8 mouse cellular contexts compared by ENCODE assay signal in the genomic region with DNA sequence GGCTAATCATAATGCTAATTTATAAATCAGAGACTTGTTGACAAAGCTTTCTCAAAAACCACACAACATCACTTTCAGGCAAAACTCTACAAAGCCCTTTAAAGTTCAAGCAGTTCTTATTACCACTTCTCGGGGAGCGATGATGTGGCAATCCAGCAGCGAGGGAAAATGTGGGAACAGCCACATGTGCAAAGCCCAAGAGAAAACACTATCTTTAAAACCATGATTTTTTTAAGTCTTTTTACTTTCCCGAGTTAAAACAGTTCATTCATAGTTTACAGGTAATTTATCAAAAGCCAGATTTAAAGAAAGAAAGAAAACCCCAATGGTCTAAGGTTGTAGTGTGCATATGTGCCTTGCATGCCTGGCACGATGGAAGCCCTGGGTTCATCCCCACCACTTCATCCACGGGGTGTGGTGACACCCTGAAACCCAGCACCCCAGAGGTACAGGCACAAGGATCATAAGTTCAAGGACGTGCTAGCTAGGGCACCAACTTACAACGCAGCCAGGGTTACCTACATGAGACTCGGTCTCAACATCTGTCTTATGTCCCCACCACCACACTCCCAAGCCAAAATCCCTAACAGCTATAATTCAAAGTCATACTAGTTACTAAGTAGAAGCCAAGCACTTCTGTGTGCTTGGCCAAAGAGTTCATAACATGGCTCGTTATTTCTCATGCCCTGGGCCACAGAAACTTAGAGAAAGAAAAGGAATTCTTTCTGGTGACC. TPM values are rescaled to one million over a fixed set of nuclear protein-coding genes. Genes with fewer than 3 reads are reported as not detected.
DNase-seq lines count a peak whose midpoint lies in the region; ATAC-seq and TF ChIP-seq lines count a peak whose summit lies in the region.

No protein-coding gene starts in this region.

- ATAC-seq in kidney, embryonic 16.5 days (ENCODE audit: low FRiP score, low TSS enrichment): no peak
- ATAC-seq in lung, embryonic 16.5 days (ENCODE audit: low read depth): no peak

- H3K27ac ChIP-seq in kidney, embryonic 16.5 days (ENCODE audit: low read length): peak overlapping the region; percentile 92
- H3K27ac ChIP-seq in lung, embryonic 16.5 days (ENCODE audit: low read length): peak overlapping the region; percentile 93

- H3K9me3 ChIP-seq in kidney, embryonic 16.5 days (ENCODE audit: low read length): no peaks in the 10 kb centered on the region
- H3K9me3 ChIP-seq in lung, embryonic 16.5 days (ENCODE audit: control insufficient read depth, low read length): no peaks in the 10 kb centered on the region

- peak overlapping the region; percentile 96 for H3K4me3 ChIP-seq in kidney, embryonic 16.5 days (ENCODE audit: low read length)
- H3K4me3 ChIP-seq in lung, embryonic 16.5 days (ENCODE audit: low read length): peak overlapping the region; percentile 91

- H3K36me3 ChIP-seq in kidney, embryonic 16.5 days (ENCODE audit: insufficient read depth, low read length): peaks cover 31% of the 10 kb centered on the region
- peaks cover 26% of the 10 kb centered on the region for H3K36me3 ChIP-seq in lung, embryonic 16.5 days (ENCODE audit: control insufficient read depth, insufficient read depth, low read length)

- 7% methylated on average over 10 of the region's 10 CpGs for WGBS in kidney, embryonic 16.5 days
- 6% methylated on average over 10 of the region's 10 CpGs for WGBS in lung, embryonic 16.5 days

- no peak for TF ChIP-seq CTCF in brain, embryonic 14.5 days (IDR thresholded peaks at IDR 0.05; ENCODE audit: borderline replicate concordance, extremely low read depth, insufficient read depth, insufficient read length)

- H3K27me3 ChIP-seq in kidney, embryonic 16.5 days (ENCODE audit: insufficient read depth, low read length): no peaks in the 10 kb centered on the region
- H3K27me3 ChIP-seq in lung, embryonic 16.5 days (ENCODE audit: control insufficient read depth, insufficient read depth, low read depth, low read length): no peaks in the 10 kb centered on the region

- intact Hi-C loops in heart, postnatal 10 days (cut with DNase I): loop anchor here (1.0 kb wide), 1 partner anchor 43 kb away; the partner anchor contains the start of gene Riok1

- peaks cover 14% of the 10 kb centered on the region for H3K4me1 ChIP-seq in kidney, embryonic 16.5 days (ENCODE audit: insufficient read depth, low read length)
- H3K4me1 ChIP-seq in lung, embryonic 16.5 days (replicated peaks; ENCODE audit: control insufficient read depth, insufficient read depth, low read length): peaks cover 2% of the 10 kb centered on the region; the same call in 1 of the 2 replicates

- H3K4me2 ChIP-seq in kidney, embryonic 16.5 days (replicated peaks; ENCODE audit: low read depth, low read length): peak overlapping the region; percentile 87
- H3K4me2 ChIP-seq in lung, embryonic 16.5 days (ENCODE audit: low read depth, low read length): peak overlapping the region; percentile 70

- no peak for DNase-seq in kidney, postnatal 36 days
- peak; percentile 12 for DNase-seq in brain, embryonic 14.5 days (ENCODE audit: low read depth)
- peak; percentile 10 to 21 for DNase-seq in heart, postnatal 10 days
- DNase-seq in urinary bladder, adult 18-20 months (ENCODE audit: low spot score in 2 of 2): no peak
- no peak for DNase-seq in layer of hippocampus, postnatal 25 days (ENCODE audit: extremely low spot score in 1 of 2, low spot score in 1 of 2)
- DNase-seq in kidney, postnatal 10 days: no peak

- peak overlapping the region; percentile 97 for H3K9ac ChIP-seq in kidney, embryonic 16.5 days (replicated peaks; ENCODE audit: low read length)
- peak overlapping the region; percentile 98 for H3K9ac ChIP-seq in lung, embryonic 16.5 days (ENCODE audit: low read length)

- no peak for TF ChIP-seq POLR2A in brain, embryonic 14.5 days (IDR thresholded peaks at IDR 0.05; ENCODE audit: borderline replicate concordance, extremely low read depth, insufficient read depth, insufficient read length, poor library complexity, severe bottlenecking)

RNA-seq across cellular contexts. Expression of gene Ssr1, which starts 1.2 kb away (rescaled TPM):
- 130 and 138 TPM in 2 replicates for polyA plus RNA-seq in kidney, embryonic 16.5 days (2015; fragmentation: Nextera tagmentation; extraction: Ambion mirVana)
- 16.7 and 23.9 TPM in 2 replicates for polyA plus RNA-seq in brain, embryonic 14.5 days (2012; rRNA removed)
- total RNA-seq in heart, postnatal 10 days (2021): 10 to 100 TPM; 67.4 to 76.5 TPM
- polyA plus RNA-seq in lung, embryonic 16.5 days (2015; fragmentation: Nextera tagmentation; extraction: Ambion mirVana): 151 and 163 TPM in 2 replicates
- total RNA-seq in layer of hippocampus, postnatal 25 days (2021): 10 to 100 TPM; 80.0 to 81.9 TPM

RNA-seq across cellular contexts. Expression of gene Riok1, which starts 44.0 kb away (rescaled TPM):
- 49.3 and 54.0 TPM in 2 replicates for polyA plus RNA-seq in kidney, embryonic 16.5 days (2015; fragmentation: Nextera tagmentation; extraction: Ambion mirVana)
- 39.6 and 44.5 TPM in 2 replicates for polyA plus RNA-seq in brain, embryonic 14.5 days (2012; rRNA removed)
- 10 to 100 TPM; 14.2 to 16.7 TPM for total RNA-seq in heart, postnatal 10 days (2021)
- 55.2 and 56.0 TPM in 2 replicates for polyA plus RNA-seq in lung, embryonic 16.5 days (2015; fragmentation: Nextera tagmentation; extraction: Ambion mirVana)
- 10 to 100 TPM; 17.8 to 22.9 TPM for total RNA-seq in layer of hippocampus, postnatal 25 days (2021)

RNA-seq across cellular contexts. Expression of gene Cage1, which starts 44.1 kb away (rescaled TPM):
- 1.1 and 1.4 TPM in 2 replicates for polyA plus RNA-seq in kidney, embryonic 16.5 days (2015; fragmentation: Nextera tagmentation; extraction: Ambion mirVana)
- polyA plus RNA-seq in brain, embryonic 14.5 days (2012; rRNA removed): 0.81 and 1.2 TPM in 2 replicates
- 1 to 10 TPM; 1.6 to 2.4 TPM for total RNA-seq in heart, postnatal 10 days (2021)
- 1.1 and 1.9 TPM in 2 replicates for polyA plus RNA-seq in lung, embryonic 16.5 days (2015; fragmentation: Nextera tagmentation; extraction: Ambion mirVana)
- total RNA-seq in layer of hippocampus, postnatal 25 days (2021): 1 to 10 TPM; 3.2 to 4.1 TPM

Comparison
In these comparisons a context has a peak if more than half of its experiments do, and no peak if none do; other contexts are left out.
1. DNase-seq: peak in brain, embryonic 14.5 days (single experiment) and heart, postnatal 10 days (2 of 2); none in kidney, postnatal 36 days (0 of 2), urinary bladder, adult 18-20 months (0 of 2), layer of hippocampus, postnatal 25 days (0 of 2) and kidney, postnatal 10 days (single experiment).